Mouse (Mus musculus) common myeloid progenitor, adult 5-6 weeks (primary cell): ENCODE results near the gene Nckap5. TPM values are rescaled to one million over a fixed set of nuclear protein-coding genes. Genes with fewer than 3 reads are reported as not detected.

ENCODE experiments used
- ATAC-seq: replicated peaks from 2 replicates; pipeline ENCODE4 v1.8.0; 2016; ENCODE audit warnings: low read depth, mild to moderate bottlenecking, moderate TSS enrichment, inconsistent platforms; ENCODE audit not compliant: poor library complexity, severe bottlenecking
- total RNA-seq: library from RNA; stranded (forward); fragments of 200-1000, 187-1606 nt; gene quantifications from 2 replicates; pipeline ENCODE4 v1.2.3, GENCODE M21; 2017

The Nckap5 gene
- total RNA-seq, 1 experiment from 2014 or later: not detected

- no peak for ATAC-seq
These were observed 179.8 kb downstream of the Nckap5 start for GRCm38 (mm10) chr1:126650806-126651205.

- no peak for ATAC-seq
These were observed 187.8 kb downstream of the Nckap5 start for GRCm38 (mm10) chr1:126642751-126643150.

GRCm38 (mm10) chr1:126639463-126639862 is 191.1 kb downstream of the Nckap5 start:
- no peak for ATAC-seq

- ATAC-seq: no peak
These were observed 193.1 kb downstream of the Nckap5 start for GRCm38 (mm10) chr1:126637515-126637914.

GRCm38 (mm10) chr1:126626206-126626605 is 204.4 kb downstream of the Nckap5 start:
- ATAC-seq: no peak

GRCm38 (mm10) chr1:126622036-126622435 is 208.6 kb downstream of the Nckap5 start:
- ATAC-seq: no peak

GRCm38 (mm10) chr1:126617464-126618041 is 213.0 kb downstream of the Nckap5 start:
- no peak for ATAC-seq

GRCm38 (mm10) chr1:126616964-126617363 is 213.6 kb downstream of the Nckap5 start:
- ATAC-seq: no peak

GRCm38 (mm10) chr1:126612916-126613315 is 217.7 kb downstream of the Nckap5 start:
- ATAC-seq: no peak

GRCm38 (mm10) chr1:126608586-126608985 is 222.0 kb downstream of the Nckap5 start:
- no peak for ATAC-seq

GRCm38 (mm10) chr1:126606189-126607080 is 224.2 kb downstream of the Nckap5 start:
- no peak for ATAC-seq

- ATAC-seq: no peak
These were observed 226.0 kb downstream of the Nckap5 start for GRCm38 (mm10) chr1:126604551-126604950.

GRCm38 (mm10) chr1:126603771-126604515 is 226.7 kb downstream of the Nckap5 start:
- ATAC-seq: no peak

- ATAC-seq: no peak
These were observed 230.0 kb downstream of the Nckap5 start for GRCm38 (mm10) chr1:126600596-126600995.

GRCm38 (mm10) chr1:126597376-126597775 is 233.2 kb downstream of the Nckap5 start:
- ATAC-seq: no peak

GRCm38 (mm10) chr1:126594796-126595195 is 235.8 kb downstream of the Nckap5 start:
- no peak for ATAC-seq

GRCm38 (mm10) chr1:126593044-126593805 is 237.4 kb downstream of the Nckap5 start:
- ATAC-seq: no peak

GRCm38 (mm10) chr1:126590911-126591310 is 239.7 kb downstream of the Nckap5 start:
- ATAC-seq: no peak

- ATAC-seq: no peak
These were observed 252.4 kb downstream of the Nckap5 start for GRCm38 (mm10) chr1:126578163-126578562.

GRCm38 (mm10) chr1:126574295-126574694 is 256.3 kb downstream of the Nckap5 start:
- ATAC-seq: no peak
